Mouse (Mus musculus) embryo, embryonic 9.5 days (tissue): ENCODE results near the gene Gpsm3.
"Not testable (repeated sequence)": the region's sequence is repeated elsewhere in the genome, so short reads cannot be mapped to it uniquely, and the experiment has no call there.

Experiments used
- DNase-seq: peaks from one replicate; pipeline ENCODE4 v3.0.0-alpha.2; 2017; ENCODE audit errors: extremely low spot score

The Gpsm3 gene

GRCm38 (mm10) chr17:34589681-34590101, at the start of gene Gpsm3:
Gene Gpsm3 (plus strand): TSS chr17:34589806.
- no peak for DNase-seq

- DNase-seq, result not testable (repeated sequence)
Observed at GRCm38 (mm10) chr17:34543567-34543966, 46.0 kb upstream of the Gpsm3 start.

- DNase-seq, result no peak
Observed at GRCm38 (mm10) chr17:34546797-34547196, 42.8 kb upstream of the Gpsm3 start.

- no peak for DNase-seq
Observed at GRCm38 (mm10) chr17:34547601-34548000, 42.0 kb upstream of the Gpsm3 start.

- DNase-seq, result no peak
Observed at GRCm38 (mm10) chr17:34549156-34549555, 40.5 kb upstream of the Gpsm3 start.

- no peak for DNase-seq
Observed at GRCm38 (mm10) chr17:34549843-34550242, 39.8 kb upstream of the Gpsm3 start.

GRCm38 (mm10) chr17:34555483-34555882, 34.1 kb upstream of the Gpsm3 start:
- DNase-seq, result peak; percentile 70

GRCm38 (mm10) chr17:34556406-34556805, 33.2 kb upstream of the Gpsm3 start:
- DNase-seq, result no peak

GRCm38 (mm10) chr17:34557411-34557810, 32.2 kb upstream of the Gpsm3 start:
- DNase-seq, result no peak

- no peak for DNase-seq
Observed at GRCm38 (mm10) chr17:34559116-34559515, 30.5 kb upstream of the Gpsm3 start.

GRCm38 (mm10) chr17:34559895-34560294, 29.7 kb upstream of the Gpsm3 start:
- no peak for DNase-seq

GRCm38 (mm10) chr17:34560438-34560837, 29.2 kb upstream of the Gpsm3 start:
- DNase-seq, result no peak

GRCm38 (mm10) chr17:34561200-34561599, 28.4 kb upstream of the Gpsm3 start:
- DNase-seq, result no peak

- DNase-seq, result no peak
Observed at GRCm38 (mm10) chr17:34562595-34562994, 27.0 kb upstream of the Gpsm3 start.

GRCm38 (mm10) chr17:34563354-34563753, 26.3 kb upstream of the Gpsm3 start:
- DNase-seq, result no peak

GRCm38 (mm10) chr17:34564003-34564421, 25.6 kb upstream of the Gpsm3 start, which contains the start of gene Notch4:
Gene Notch4 (plus strand): TSS chr17:34564268.
- peak; percentile 24 for DNase-seq

- DNase-seq, result no peak
Observed at GRCm38 (mm10) chr17:34564796-34565195, 24.8 kb upstream of the Gpsm3 start.

- no peak for DNase-seq
Observed at GRCm38 (mm10) chr17:34567311-34567710, 22.3 kb upstream of the Gpsm3 start.

- no peak for DNase-seq
Observed at GRCm38 (mm10) chr17:34568421-34568820, 21.2 kb upstream of the Gpsm3 start.

- no peak for DNase-seq
Observed at GRCm38 (mm10) chr17:34569919-34570318, 19.7 kb upstream of the Gpsm3 start.

- DNase-seq, result no peak
Observed at GRCm38 (mm10) chr17:34571875-34572274, 17.7 kb upstream of the Gpsm3 start.

GRCm38 (mm10) chr17:34572361-34572760, 17.2 kb upstream of the Gpsm3 start:
- DNase-seq, result no peak

- no peak for DNase-seq
Observed at GRCm38 (mm10) chr17:34576577-34576976, 13.0 kb upstream of the Gpsm3 start.

- DNase-seq, result no peak
Observed at GRCm38 (mm10) chr17:34578070-34578469, 11.5 kb upstream of the Gpsm3 start.
